Mouse (Mus musculus) 3134 (cell line): ENCODE results near the gene Cldn6.

ENCODE experiments used
- DNase-seq: peaks from one replicate; pipeline ENCODE4 v3.0.0-alpha.2; 2011; ENCODE audit warnings: low spot score; ENCODE audit not compliant: insufficient read length; ENCODE audit errors: extremely low read depth

The Cldn6 gene

DNA sequence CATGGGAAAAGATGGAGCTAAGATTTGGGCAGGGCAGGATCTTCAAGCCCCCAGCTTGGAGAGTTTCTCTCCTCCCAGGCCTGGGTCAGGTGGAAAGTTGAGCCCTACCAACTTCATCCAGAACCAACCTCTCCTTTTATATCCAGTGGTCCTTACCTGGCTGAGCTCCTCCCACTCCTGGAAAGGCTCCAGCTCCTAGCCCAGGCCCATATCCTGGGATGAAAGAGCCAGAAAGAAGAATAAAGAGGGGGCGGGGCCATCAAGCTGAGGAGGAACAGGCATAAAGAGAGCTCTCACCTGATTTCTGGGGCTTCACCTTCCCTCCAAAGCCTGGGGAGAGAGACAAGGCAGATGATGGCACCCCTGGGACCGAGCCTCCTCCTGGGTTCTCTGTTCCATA, 38.0 kb downstream of the Cldn6 start:
- no peak for DNase-seq

DNA sequence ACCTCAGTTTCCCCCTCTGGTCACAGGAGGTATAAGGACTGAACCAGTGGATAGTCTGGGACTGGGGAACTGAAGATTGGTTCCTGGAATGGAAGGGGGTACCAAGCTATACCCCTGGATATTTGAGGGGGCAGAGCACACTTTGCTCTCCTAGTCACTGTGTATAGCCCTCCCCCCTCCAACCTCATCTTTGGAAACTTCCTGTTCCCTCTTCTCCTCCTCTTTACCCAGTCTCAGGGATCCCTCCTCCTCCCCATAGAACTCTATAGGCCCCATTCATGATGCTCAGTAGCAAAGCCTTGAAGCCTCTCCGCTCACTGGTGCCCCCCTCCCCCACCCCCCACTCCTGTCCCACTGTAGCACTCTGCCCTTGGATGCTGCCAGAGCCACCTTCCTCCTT, 40.4 kb downstream of the Cldn6 start:
- no peak for DNase-seq

- no peak for DNase-seq
Measured at GRCm38 (mm10) chr17:23721886-23722285, 42.8 kb downstream of the Cldn6 start.

- DNase-seq = no peak
Measured at GRCm38 (mm10) chr17:23722376-23723125, 43.5 kb downstream of the Cldn6 start, which contains the start of gene 1520401A03Rik. Gene 1520401A03Rik (minus strand): TSS chr17:23722783.

- DNase-seq = no peak
Measured at GRCm38 (mm10) chr17:23725477-23725876, 46.4 kb downstream of the Cldn6 start.

- DNase-seq = peak; percentile 95
Measured at GRCm38 (mm10) chr17:23725999-23726757, 47.1 kb downstream of the Cldn6 start, which contains the start of gene Pkmyt1. Gene Pkmyt1 (plus strand): TSS chr17:23726336.

GRCm38 (mm10) chr17:23726758-23727142, 47.7 kb downstream of the Cldn6 start:
- peak; percentile 93 for DNase-seq

DNA sequence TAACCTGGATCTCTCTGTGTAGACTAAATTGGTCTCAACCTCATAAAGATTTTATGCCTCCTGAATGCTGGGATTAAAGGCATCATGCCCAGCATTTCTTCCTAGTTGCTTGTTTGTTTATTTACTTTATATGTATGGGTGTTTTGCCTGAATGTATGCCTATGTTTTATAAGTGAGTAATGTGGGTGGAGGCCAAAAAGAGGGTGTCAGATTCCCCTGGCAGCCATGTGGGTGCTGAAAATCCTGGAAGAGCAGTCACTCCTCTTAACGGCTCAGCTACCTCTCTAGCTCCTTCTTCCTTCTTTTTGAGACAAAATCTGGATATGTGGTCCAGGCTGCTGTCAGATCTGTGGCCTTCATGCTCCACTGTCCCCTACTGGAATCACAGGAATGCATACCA, 51.4 kb downstream of the Cldn6 start:
- DNase-seq = no peak
